Mouse (Mus musculus): Measurements from ENCODE around the gene Nanos3. TPM values are rescaled to one million over a fixed set of nuclear protein-coding genes. Genes with fewer than 3 reads are reported as not detected.

Nanos3 gene
- polyA plus RNA-seq, 1 experiment from 2014 or later, result 3.0 TPM

DNA sequence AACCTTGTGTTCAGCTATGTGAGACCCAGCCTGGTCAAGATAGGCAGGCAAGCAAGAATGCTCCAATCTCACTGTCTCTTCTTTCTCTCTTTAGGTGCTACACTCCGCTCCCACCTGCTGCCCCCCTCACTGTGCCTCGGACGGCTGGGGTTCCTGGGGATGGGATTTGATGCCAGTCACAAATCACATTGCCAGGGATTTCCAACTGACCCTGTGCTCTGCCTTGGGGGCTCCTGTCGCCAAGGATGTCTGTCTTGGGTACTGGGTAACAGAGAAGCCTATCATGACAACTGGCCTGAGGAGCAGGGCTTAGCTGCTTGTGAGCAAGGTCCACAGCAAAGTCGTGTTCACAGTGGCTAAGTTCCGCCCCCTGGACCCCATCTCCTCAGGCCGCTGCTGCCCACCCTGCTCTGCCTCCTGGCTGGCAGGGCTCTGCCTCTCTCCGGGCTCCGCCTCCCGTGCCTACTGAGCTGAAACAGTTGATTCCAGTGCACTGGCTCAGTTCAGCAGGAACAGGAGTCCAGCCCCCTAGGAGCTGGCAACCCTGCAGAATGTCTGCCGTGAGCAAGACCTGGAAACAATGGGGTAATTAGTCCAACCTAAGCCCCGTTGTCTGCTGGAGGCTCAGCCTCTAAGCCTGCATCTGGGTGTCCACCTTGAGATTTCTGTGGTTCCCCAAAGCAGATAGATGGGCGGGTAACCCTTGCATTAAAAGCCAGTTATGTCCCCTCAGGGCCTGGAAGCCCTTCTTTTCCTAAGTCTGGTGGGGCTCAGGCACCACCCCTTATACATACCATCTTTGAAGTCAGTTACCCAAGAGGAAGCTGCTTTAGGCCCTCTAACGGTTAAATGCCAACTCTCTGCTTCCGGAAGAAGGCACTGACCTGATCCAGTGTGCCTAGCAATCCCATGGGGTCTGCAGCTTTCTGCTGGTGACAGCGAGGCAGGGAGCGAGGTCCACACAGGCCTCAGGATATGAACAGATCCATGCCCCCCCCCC lies 23.7 kb upstream of the Nanos3 start:
- Histone ChIP-seq H3K36me3 (peaks cover 41% of the 10 kb centered on the region), H3K4me3 (0 out of 2 replicates have a peak overlapping the region, but pooled peaks have one; percentile 11), H3K4me1 (peaks cover 34% of the 10 kb centered on the region), H3K27me3 (ENCODE audit: low read depth, poor library complexity, severe bottlenecking) (no peaks in the 10 kb centered on the region), H3K9me3 (replicated peaks) (no peaks in the 10 kb centered on the region), H3K27ac (replicated peaks) (peak overlapping the region; percentile 67)
- DNase-seq (ENCODE audit: low spot score), result no peak
- WGBS, result 43% methylated on average over 17 of the region's 17 CpGs

GRCm38 (mm10) chr8:84207811-84208210 lies 22.8 kb upstream of the Nanos3 start:
- H3K27me3 ChIP-seq (ENCODE audit: low read depth, poor library complexity, severe bottlenecking), result peaks cover 7% of the 10 kb centered on the region
- WGBS, result 61% methylated on average over 7 of the region's 7 CpGs
- peaks cover 32% of the 10 kb centered on the region for H3K36me3 ChIP-seq
- DNase-seq (ENCODE audit: low spot score), result no peak
- H3K4me1 ChIP-seq, result peaks cover 43% of the 10 kb centered on the region
- peak overlapping the region; percentile 67 for H3K27ac ChIP-seq (replicated peaks)
- H3K4me3 ChIP-seq, result no peak overlapping the region
- H3K9me3 ChIP-seq (replicated peaks), result no peaks in the 10 kb centered on the region

- H3K27me3 ChIP-seq (ENCODE audit: low read depth, poor library complexity, severe bottlenecking), result peaks cover 19% of the 10 kb centered on the region
- H3K27ac ChIP-seq (replicated peaks), result no peak overlapping the region
- DNase-seq (ENCODE audit: low spot score), result no peak
- peaks cover 50% of the 10 kb centered on the region for H3K4me1 ChIP-seq
- no peak overlapping the region for H3K4me3 ChIP-seq
- 95% methylated on average over 3 of the region's 3 CpGs for WGBS
- H3K36me3 ChIP-seq, result peaks cover 21% of the 10 kb centered on the region
- H3K9me3 ChIP-seq (replicated peaks), result no peaks in the 10 kb centered on the region
Observed at GRCm38 (mm10) chr8:84206666-84207065, 21.6 kb upstream of the Nanos3 start.

DNA sequence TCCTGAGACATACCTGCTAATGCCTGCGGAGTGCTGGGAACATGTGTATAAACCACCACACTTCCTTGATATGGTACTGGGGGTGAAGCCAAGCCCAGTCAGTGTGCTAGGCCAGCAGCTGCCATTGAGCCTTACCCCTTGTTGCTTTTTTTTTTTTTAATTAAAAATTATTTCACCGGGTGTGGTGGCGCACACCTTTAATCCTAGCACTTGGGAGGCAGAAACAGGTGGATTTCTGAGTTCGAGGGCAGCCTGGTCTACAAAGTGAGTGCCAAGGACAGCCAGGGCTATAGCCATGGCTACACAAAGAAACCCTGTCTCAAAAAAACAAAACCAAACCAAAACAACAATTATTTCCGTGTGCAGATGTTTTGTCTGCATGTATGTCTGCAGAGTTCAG lies 20.1 kb upstream of the Nanos3 start:
- 90% methylated on average over 5 of the region's 5 CpGs for WGBS
- H3K27ac ChIP-seq (replicated peaks), result no peak overlapping the region
- H3K4me1 ChIP-seq, result peaks cover 62% of the 10 kb centered on the region
- H3K36me3 ChIP-seq, result peaks cover 11% of the 10 kb centered on the region
- no peaks in the 10 kb centered on the region for H3K9me3 ChIP-seq (replicated peaks)
- peaks cover 33% of the 10 kb centered on the region for H3K27me3 ChIP-seq (ENCODE audit: low read depth, poor library complexity, severe bottlenecking)
- H3K4me3 ChIP-seq, result no peak overlapping the region
- no peak for DNase-seq (ENCODE audit: low spot score)

- Histone ChIP-seq H3K9me3 (replicated peaks) (no peaks in the 10 kb centered on the region), H3K4me1 (peaks cover 64% of the 10 kb centered on the region), H3K36me3 (peaks cover 6% of the 10 kb centered on the region), H3K27ac (replicated peaks) (peak overlapping the region; percentile 84), H3K27me3 (ENCODE audit: low read depth, poor library complexity, severe bottlenecking) (peaks cover 39% of the 10 kb centered on the region), H3K4me3 (peak overlapping the region; percentile 51)
- peak; percentile 35 for DNase-seq (ENCODE audit: low spot score)
- 66% methylated on average over 13 of the region's 13 CpGs for WGBS
Observed at GRCm38 (mm10) chr8:84203975-84204772, 19.2 kb upstream of the Nanos3 start.

DNA sequence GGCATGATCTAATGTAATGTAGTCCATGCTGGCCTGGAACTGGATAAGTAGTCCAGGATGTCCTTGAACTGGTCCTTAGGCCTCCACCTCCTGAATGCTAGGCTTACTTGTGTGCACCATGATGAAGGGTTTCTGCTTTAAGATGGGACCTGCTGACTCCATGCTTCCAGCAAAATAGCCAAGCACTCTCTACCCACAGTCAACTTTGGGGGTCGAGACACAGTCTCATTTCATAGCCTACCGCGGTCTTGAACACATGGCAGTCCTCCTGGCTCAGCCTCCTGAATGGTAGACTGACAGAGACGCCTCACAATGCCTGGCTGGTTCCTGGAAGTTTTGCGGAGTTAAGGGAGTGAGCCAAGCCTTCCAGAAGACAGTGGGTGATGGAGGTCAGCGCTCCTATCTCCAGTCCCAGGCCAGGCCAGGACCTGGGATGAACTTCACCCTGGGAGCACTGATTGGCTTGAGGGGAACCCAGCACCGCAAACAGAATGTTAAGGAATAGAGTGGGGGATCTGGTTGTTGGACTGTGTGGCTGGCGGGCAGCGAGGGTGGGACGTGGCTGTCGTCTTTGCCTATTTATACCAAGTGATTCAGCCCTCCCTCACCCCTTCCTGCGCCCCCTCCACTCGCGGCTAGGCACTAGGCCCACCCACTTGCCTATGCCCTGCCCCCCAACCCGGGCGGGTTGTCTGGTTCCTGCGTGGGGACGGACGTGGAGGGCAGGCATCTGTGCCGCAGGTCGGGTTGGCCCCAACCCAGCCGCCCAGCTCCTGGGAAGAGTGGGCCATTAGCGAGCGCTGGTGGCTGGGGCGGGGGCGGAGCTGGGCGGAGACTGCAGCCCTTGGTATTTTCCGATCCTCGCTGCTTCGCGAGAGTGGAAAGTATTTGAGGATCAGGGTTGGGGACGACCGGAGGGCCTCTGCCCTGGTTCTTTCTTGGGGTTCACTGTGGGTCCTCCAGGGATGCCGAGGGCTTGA lies 18.2 kb upstream of the Nanos3 start:
- Histone ChIP-seq H3K27me3 (ENCODE audit: low read depth, poor library complexity, severe bottlenecking) (peaks cover 39% of the 10 kb centered on the region), H3K27ac (replicated peaks) (peak overlapping the region; percentile 84), H3K36me3 (peaks cover 4% of the 10 kb centered on the region), H3K4me1 (peaks cover 64% of the 10 kb centered on the region), H3K4me3 (peak overlapping the region; percentile 51), H3K9me3 (replicated peaks) (no peaks in the 10 kb centered on the region)
- peak; percentile 68 for DNase-seq (ENCODE audit: low spot score)
- 11% methylated on average over 34 of the region's 34 CpGs for WGBS

- WGBS, result 93% methylated on average over 9 of the region's 9 CpGs
- Histone ChIP-seq H3K9me3 (replicated peaks) (no peaks in the 10 kb centered on the region), H3K4me1 (peaks cover 64% of the 10 kb centered on the region), H3K27ac (replicated peaks) (0 out of 2 replicates have a peak overlapping the region, but pooled peaks have one; percentile 55), H3K36me3 (peaks cover 4% of the 10 kb centered on the region), H3K27me3 (ENCODE audit: low read depth, poor library complexity, severe bottlenecking) (peaks cover 39% of the 10 kb centered on the region), H3K4me3 (0 out of 2 replicates have a peak overlapping the region, but pooled peaks have one; percentile 18)
- no peak for DNase-seq (ENCODE audit: low spot score)
Observed at GRCm38 (mm10) chr8:84202466-84202865, 17.4 kb upstream of the Nanos3 start.

- peak overlapping the region; percentile 93 for H3K27ac ChIP-seq (replicated peaks)
- H3K36me3 ChIP-seq, result peaks cover 2% of the 10 kb centered on the region
- H3K9me3 ChIP-seq (replicated peaks), result no peaks in the 10 kb centered on the region
- 67% methylated on average over 15 of the region's 15 CpGs for WGBS
- H3K4me1 ChIP-seq, result peaks cover 69% of the 10 kb centered on the region
- peaks cover 39% of the 10 kb centered on the region for H3K27me3 ChIP-seq (ENCODE audit: low read depth, poor library complexity, severe bottlenecking)
- DNase-seq (ENCODE audit: low spot score), result peak; percentile 31
- peak overlapping the region; percentile 65 for H3K4me3 ChIP-seq
Observed at GRCm38 (mm10) chr8:84201545-84202245, 16.7 kb upstream of the Nanos3 start.

DNA sequence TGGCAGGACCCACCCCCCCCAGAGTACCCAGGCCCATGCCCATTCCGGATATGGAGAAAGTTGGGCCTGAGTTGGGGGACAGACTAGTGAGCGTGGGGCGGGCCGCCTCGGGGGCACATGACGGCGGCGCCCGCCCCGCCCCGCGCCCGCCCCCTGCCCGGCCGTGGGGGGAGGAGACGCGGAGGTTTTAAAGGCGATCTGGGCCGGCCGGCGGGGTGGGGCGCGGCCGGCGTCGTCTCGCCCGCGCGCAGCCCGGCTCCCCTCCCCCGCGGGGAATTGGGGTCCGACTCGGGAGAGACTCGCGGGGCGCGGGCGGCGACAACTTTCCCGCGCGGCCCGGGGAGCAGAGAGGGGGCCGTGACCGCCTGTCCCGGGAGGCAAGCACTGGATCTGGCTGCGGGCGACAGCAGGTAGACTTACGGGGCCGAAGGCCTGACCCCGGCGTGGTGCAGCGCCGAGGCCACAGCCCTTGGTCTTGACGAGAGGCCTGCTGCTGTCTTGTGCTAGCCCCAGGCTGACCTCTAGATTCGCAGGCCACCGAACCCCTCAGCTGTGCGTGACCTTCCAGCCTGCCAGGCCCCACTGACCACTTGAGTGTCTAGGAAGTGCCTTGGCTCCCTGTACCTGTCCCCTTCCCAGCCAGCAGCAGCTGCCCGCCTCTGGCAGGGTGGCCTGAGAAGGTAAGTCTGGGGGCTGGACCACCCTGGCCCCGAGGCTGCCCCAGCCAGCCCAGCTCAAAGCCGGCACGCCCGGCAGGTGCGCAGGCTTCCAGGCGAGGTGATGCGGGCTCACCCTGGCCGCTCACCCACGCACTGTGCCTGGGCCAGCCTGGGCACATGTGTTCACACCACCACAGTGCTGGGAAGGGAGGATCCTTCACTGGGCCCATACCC lies 15.9 kb upstream of the Nanos3 start:
- no peaks in the 10 kb centered on the region for H3K9me3 ChIP-seq (replicated peaks)
- H3K27me3 ChIP-seq (ENCODE audit: low read depth, poor library complexity, severe bottlenecking), result peaks cover 39% of the 10 kb centered on the region
- H3K36me3 ChIP-seq, result no peaks in the 10 kb centered on the region
- WGBS, result 5% methylated on average over 69 of the region's 70 CpGs
- peaks cover 69% of the 10 kb centered on the region for H3K4me1 ChIP-seq
- H3K27ac ChIP-seq (replicated peaks), result peak overlapping the region; percentile 93
- peak overlapping the region; percentile 65 for H3K4me3 ChIP-seq
- DNase-seq (ENCODE audit: low spot score), result peak; percentile 54

GRCm38 (mm10) chr8:84200126-84200555 lies 15.1 kb upstream of the Nanos3 start:
- H3K9me3 ChIP-seq (replicated peaks), result no peaks in the 10 kb centered on the region
- H3K4me1 ChIP-seq, result peaks cover 69% of the 10 kb centered on the region
- H3K36me3 ChIP-seq, result no peaks in the 10 kb centered on the region
- H3K27ac ChIP-seq (replicated peaks), result peak overlapping the region; percentile 93
- no peak for DNase-seq (ENCODE audit: low spot score)
- 27% methylated on average over 8 of the region's 8 CpGs for WGBS
- H3K27me3 ChIP-seq (ENCODE audit: low read depth, poor library complexity, severe bottlenecking), result peaks cover 39% of the 10 kb centered on the region
- H3K4me3 ChIP-seq, result peak overlapping the region; percentile 65

Measured in midbrain, embryonic 10.5 days (tissue).